Mouse (Mus musculus): ENCODE measurements around the gene Gm21095. TPM values are rescaled to one million over a fixed set of nuclear protein-coding genes. Genes with fewer than 3 reads are reported as not detected.
"Not testable (repeated sequence)": the region's sequence is repeated elsewhere in the genome, so short reads cannot be mapped to it uniquely, and the experiment has no call there.

Gm21095 gene
- polyA plus RNA-seq (2015; fragmentation: Nextera tagmentation; extraction: Ambion mirVana) = not detected in 2 replicates

DNA sequence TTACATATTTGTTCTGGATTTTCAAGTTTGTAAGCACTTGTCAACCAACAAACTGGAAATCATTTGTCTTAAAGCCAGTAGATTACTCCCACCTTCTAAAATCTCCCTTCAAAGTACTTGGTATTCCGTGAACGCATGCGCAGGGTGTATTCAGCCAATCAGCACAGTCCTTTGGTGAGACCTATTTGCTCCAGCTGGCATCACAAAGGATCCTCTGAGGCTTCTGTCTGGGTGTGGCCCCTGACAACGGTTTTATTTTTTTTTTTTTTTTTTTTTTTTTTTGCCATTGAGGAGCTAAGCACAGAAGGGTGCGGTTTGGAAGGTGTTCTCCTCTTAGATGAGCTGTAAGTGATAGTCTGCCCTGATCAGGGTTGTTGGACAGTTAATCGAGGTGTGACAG is at the start of gene Gm21095:
Gene Gm21095, plus strand, starts transcription at position 301 of the 400 bp plus-strand sequence.
- H3K27me3 ChIP-seq (replicated peaks); H3K4me3 ChIP-seq; H3K4me1 ChIP-seq; ATAC-seq (ENCODE audit: extremely low read depth, insufficient number of reproducible peaks, low FRiP score, low TSS enrichment); H3K9me3 ChIP-seq; H3K36me3 ChIP-seq; H3K9ac ChIP-seq; H3K27ac ChIP-seq (replicated peaks); H3K4me2 ChIP-seq: not testable (repeated sequence)
- WGBS = no CpG with 5 or more reads among the region's 6 CpGs

All from heart, embryonic 13.5 days (tissue).